15 mouse cellular contexts compared by ENCODE assay signal in genomic region chr9:114388288-114388687, GRCm38 (mm10). TPM values are rescaled to one million over a fixed set of nuclear protein-coding genes. Genes with fewer than 3 reads are reported as not detected.
DNase-seq lines count a peak whose midpoint lies in the region; ATAC-seq lines count a peak whose summit lies in the region.
"Had no signal": no experiment of that assay in that cellular context is flagged by ENCODE, and none has a peak within 500 bp of the region (broad histone marks: within the 10 kb centered on the region; RNA-seq: fewer than 3 reads in every experiment).

No protein-coding gene starts in this region.

- H3K9ac ChIP-seq in embryonic facial prominence, embryonic 15.5 days = no peak overlapping the region
- 0 out of 2 replicates have a peak overlapping the region, but pooled peaks have one; percentile 25 for H3K9ac ChIP-seq in limb, embryonic 13.5 days
- H3K9ac ChIP-seq: forebrain, embryonic 13.5 days; liver, embryonic 15.5 days; neural tube, embryonic 12.5 days had no signal

- no peaks in the 10 kb centered on the region for H3K9me3 ChIP-seq in heart, embryonic 10.5 days
- no peaks in the 10 kb centered on the region for H3K9me3 ChIP-seq in embryonic facial prominence, embryonic 15.5 days (replicated peaks)
- no peaks in the 10 kb centered on the region for H3K9me3 ChIP-seq in limb, embryonic 13.5 days
- H3K9me3 ChIP-seq: forebrain, embryonic 13.5 days; liver, embryonic 15.5 days had no signal

- 81% methylated on average over 8 of the region's 8 CpGs for WGBS in heart, embryonic 10.5 days
- WGBS in embryonic facial prominence, embryonic 15.5 days = 68% methylated on average over 8 of the region's 8 CpGs
- WGBS in limb, embryonic 13.5 days = 80% methylated on average over 8 of the region's 8 CpGs

- H3K27me3 ChIP-seq in heart, embryonic 10.5 days (ENCODE audit: insufficient read depth, poor library complexity, severe bottlenecking) = no peaks in the 10 kb centered on the region
- no peaks in the 10 kb centered on the region for H3K27me3 ChIP-seq in embryonic facial prominence, embryonic 15.5 days
- H3K27me3 ChIP-seq in limb, embryonic 13.5 days = no peaks in the 10 kb centered on the region
- H3K27me3 ChIP-seq: forebrain, embryonic 13.5 days; liver, embryonic 15.5 days; neural tube, embryonic 12.5 days had no signal

- 0 out of 2 replicates have a peak overlapping the region, but pooled peaks have one; percentile 5 for H3K4me3 ChIP-seq in heart, embryonic 10.5 days
- no peak overlapping the region for H3K4me3 ChIP-seq in embryonic facial prominence, embryonic 15.5 days (replicated peaks)
- H3K4me3 ChIP-seq in limb, embryonic 13.5 days = no peak overlapping the region
- H3K4me3 ChIP-seq: forebrain, embryonic 13.5 days; liver, embryonic 15.5 days; neural tube, embryonic 12.5 days had no signal

- intact Hi-C loops in heart, postnatal 36 days (cut with DNase I) = no loop called here
- intact Hi-C loops in left cerebral cortex, postnatal 4 days (cut with DNase I) = no loop called here

- peaks cover 25% of the 10 kb centered on the region for H3K36me3 ChIP-seq in heart, embryonic 10.5 days
- H3K36me3 ChIP-seq in embryonic facial prominence, embryonic 15.5 days = peaks cover 21% of the 10 kb centered on the region
- H3K36me3 ChIP-seq in limb, embryonic 13.5 days = peaks cover 23% of the 10 kb centered on the region
- H3K36me3 ChIP-seq: neural tube, embryonic 12.5 days had no signal

- peak overlapping the region; percentile 96 for H3K27ac ChIP-seq in heart, embryonic 10.5 days
- H3K27ac ChIP-seq in embryonic facial prominence, embryonic 15.5 days (replicated peaks) = 0 out of 2 replicates have a peak overlapping the region, but pooled peaks have one; percentile 93
- 0 out of 2 replicates have a peak overlapping the region, but pooled peaks have one; percentile 94 for H3K27ac ChIP-seq in limb, embryonic 13.5 days
- H3K27ac ChIP-seq: forebrain, embryonic 13.5 days; liver, embryonic 15.5 days; neural tube, embryonic 12.5 days had no signal

- no peak for ATAC-seq in embryonic facial prominence, embryonic 15.5 days (ENCODE audit: insufficient number of reproducible peaks, low FRiP score, low TSS enrichment, low read depth)
- no peak for ATAC-seq in limb, embryonic 13.5 days (ENCODE audit: low FRiP score, low read depth)
- ATAC-seq: forebrain, embryonic 13.5 days; inflammation-experienced regulatory T-cells, adult 6 months had no signal

- peak overlapping the region; percentile 71; the same call in 1 of the 2 replicates for H3K4me2 ChIP-seq in embryonic facial prominence, embryonic 15.5 days (replicated peaks)
- H3K4me2 ChIP-seq in limb, embryonic 13.5 days (replicated peaks) = peak overlapping the region; percentile 71
- H3K4me2 ChIP-seq: forebrain, embryonic 13.5 days; liver, embryonic 15.5 days; neural tube, embryonic 12.5 days had no signal

- peaks cover 37% of the 10 kb centered on the region for H3K4me1 ChIP-seq in heart, embryonic 10.5 days
- peaks cover 20% of the 10 kb centered on the region for H3K4me1 ChIP-seq in embryonic facial prominence, embryonic 15.5 days
- peaks cover 23% of the 10 kb centered on the region for H3K4me1 ChIP-seq in limb, embryonic 13.5 days
- H3K4me1 ChIP-seq: forebrain, embryonic 13.5 days; neural tube, embryonic 12.5 days had no signal

- DNase-seq in heart, embryonic 10.5 days (ENCODE audit: low spot score) = no peak
- no peak for DNase-seq in heart, postnatal 36 days
- DNase-seq in left cerebral cortex, postnatal 4 days = peak; percentile 14
- DNase-seq in left cerebral cortex, adult 9 months (ENCODE audit: low spot score in 2 of 2) = no peak
- DNase-seq in cerebellum, adult 9-11 months = no peak

RNA-seq across cellular contexts. Expression of gene Crtap, which starts 2.2 kb away (rescaled TPM):
- 92.4 and 124 TPM in 2 replicates for polyA plus RNA-seq in heart, embryonic 10.5 days (2016; fragmentation: Nextera tagmentation; extraction: Ambion mirVana)
- 10 to 100 TPM; 32.3 to 32.5 TPM for total RNA-seq in heart, postnatal 36 days (2021)
- 10 to 100 TPM; 13.6 to 18.3 TPM for total RNA-seq in left cerebral cortex, postnatal 4 days (2021)
- polyA plus RNA-seq in embryonic facial prominence, embryonic 15.5 days (2015; fragmentation: Nextera tagmentation; extraction: Ambion mirVana) = 198 and 204 TPM in 2 replicates
- 161 TPM in 2 replicates for polyA plus RNA-seq in limb, embryonic 13.5 days (2015; fragmentation: Nextera tagmentation; extraction: Ambion mirVana)

RNA-seq across cellular contexts. Expression of gene Glb1, which starts 12.6 kb away (rescaled TPM):
- polyA plus RNA-seq in heart, embryonic 10.5 days (2016; fragmentation: Nextera tagmentation; extraction: Ambion mirVana) = 33.5 and 45.1 TPM in 2 replicates
- total RNA-seq in heart, postnatal 36 days (2021) = 10 to 100 TPM; 15.1 to 16.1 TPM
- 10 to 100 TPM; 26.7 to 30.3 TPM for total RNA-seq in left cerebral cortex, postnatal 4 days (2021)
- 35.7 and 37.3 TPM in 2 replicates for polyA plus RNA-seq in embryonic facial prominence, embryonic 15.5 days (2015; fragmentation: Nextera tagmentation; extraction: Ambion mirVana)
- 29.7 and 32.2 TPM in 2 replicates for polyA plus RNA-seq in limb, embryonic 13.5 days (2015; fragmentation: Nextera tagmentation; extraction: Ambion mirVana)

RNA-seq across cellular contexts. Expression of gene Tmppe, which starts 12.6 kb away (rescaled TPM):
- 11.5 and 14.6 TPM in 2 replicates for polyA plus RNA-seq in heart, embryonic 10.5 days (2016; fragmentation: Nextera tagmentation; extraction: Ambion mirVana)
- 1 to 10 TPM; 3.5 to 4.5 TPM for total RNA-seq in heart, postnatal 36 days (2021)
- total RNA-seq in left cerebral cortex, postnatal 4 days (2021) = 10 to 100 TPM; 11.1 to 11.4 TPM
- polyA plus RNA-seq in embryonic facial prominence, embryonic 15.5 days (2015; fragmentation: Nextera tagmentation; extraction: Ambion mirVana) = 10.6 and 10.9 TPM in 2 replicates
- 9.4 and 9.6 TPM in 2 replicates for polyA plus RNA-seq in limb, embryonic 13.5 days (2015; fragmentation: Nextera tagmentation; extraction: Ambion mirVana)

RNA-seq across cellular contexts. Expression of gene Bcl2a1c, which starts 58.4 kb away (rescaled TPM):
- not detected in 2 replicates for polyA plus RNA-seq in heart, embryonic 10.5 days (2016; fragmentation: Nextera tagmentation; extraction: Ambion mirVana)
- not detected for total RNA-seq in heart, postnatal 36 days (2021)
- not detected for total RNA-seq in left cerebral cortex, postnatal 4 days (2021)
- polyA plus RNA-seq in embryonic facial prominence, embryonic 15.5 days (2015; fragmentation: Nextera tagmentation; extraction: Ambion mirVana) = not detected in 2 replicates
- polyA plus RNA-seq in limb, embryonic 13.5 days (2015; fragmentation: Nextera tagmentation; extraction: Ambion mirVana) = not detected in 2 replicates
- total RNA-seq: heart, postnatal 10 days; layer of hippocampus, postnatal 25 days; left cerebral cortex, postnatal 36 days had no signal
- polyA plus RNA-seq: forebrain, embryonic 13.5 days; liver, embryonic 15.5 days; neural tube, embryonic 12.5 days; stomach, embryonic 14.5 days had no signal
